Mouse (Mus musculus) spleen, adult 2 months (tissue): ENCODE results near the gene Sdk1.

Source experiments
- CTCF ChIP-seq: fragments of 200-500 bp; IDR thresholded peaks from 2 replicates; pipeline ENCODE4 v1.5.1; 2011; ENCODE audit warnings: mild to moderate bottlenecking, inconsistent platforms; ENCODE audit not compliant: insufficient read depth, insufficient read length, insufficient replicate concordance; ENCODE audit errors: extremely low read depth
- POLR2A ChIP-seq: fragments of 200-500 bp; IDR thresholded peaks from 2 replicates; pipeline ENCODE4 v1.6.1; 2011; ENCODE audit warnings: low read depth, low read length, inconsistent platforms

DNA sequence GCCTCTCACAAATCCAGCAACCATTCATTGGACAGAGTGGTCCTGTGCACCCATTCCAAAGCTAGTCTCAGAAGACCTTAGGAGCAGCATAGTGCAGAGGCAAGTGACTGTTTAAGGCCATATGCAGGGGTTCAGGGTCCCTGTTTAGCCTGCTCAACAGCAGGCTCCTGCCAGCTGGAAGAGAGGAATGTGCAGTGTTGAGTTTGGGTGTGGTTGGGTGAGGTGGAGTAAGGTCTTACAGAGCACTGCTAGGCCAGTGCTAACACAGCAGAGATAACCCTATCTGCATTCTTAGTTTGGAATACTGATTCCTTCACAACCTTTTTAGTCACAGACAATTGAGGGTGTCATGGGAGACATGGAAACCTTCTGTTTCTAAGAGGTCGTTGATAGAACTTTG is 206.0 kb downstream of the Sdk1 start:
- TF ChIP-seq CTCF (no peak), POLR2A (no peak)
